Mouse (Mus musculus) spleen, adult 12 weeks (tissue): ENCODE data around the gene Ghr.

Experiments used
- DNase-seq: peaks from one replicate; pipeline ENCODE4 v3.0.0; 2022; ENCODE audit warnings: low spot score

Ghr gene

GRCm38 (mm10) chr15:3445285-3445909 lies 137.9 kb downstream of the Ghr start:
- DNase-seq: no peak

- DNase-seq: no peak
Measured at GRCm38 (mm10) chr15:3444448-3445020, 138.8 kb downstream of the Ghr start.

GRCm38 (mm10) chr15:3441506-3442286 lies 141.6 kb downstream of the Ghr start:
- no peak for DNase-seq

- no peak for DNase-seq
Measured at GRCm38 (mm10) chr15:3437381-3437780, 145.9 kb downstream of the Ghr start.

- no peak for DNase-seq
Measured at GRCm38 (mm10) chr15:3435637-3436036, 147.7 kb downstream of the Ghr start.

DNA sequence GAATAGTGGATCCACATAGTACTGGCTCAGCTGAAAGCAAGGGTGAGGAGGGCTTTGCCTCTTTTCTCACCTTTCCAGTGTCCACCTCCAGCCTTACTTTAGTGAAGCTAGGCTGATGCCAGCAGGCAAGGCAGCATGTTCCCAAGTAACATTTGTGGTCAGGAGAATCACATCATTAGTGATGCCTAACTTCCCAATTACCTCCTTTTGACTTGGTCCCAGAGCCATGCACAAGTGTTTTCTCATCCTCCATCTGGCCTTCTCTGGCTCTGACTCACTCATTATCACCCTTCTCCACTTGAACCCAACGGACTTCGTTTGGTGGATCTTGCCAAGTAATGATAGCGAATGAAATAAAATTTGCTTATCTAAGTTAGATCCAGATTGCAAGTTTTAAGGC lies 148.8 kb downstream of the Ghr start:
- DNase-seq: no peak

- DNase-seq: no peak
Measured at GRCm38 (mm10) chr15:3433281-3433680, 150.0 kb downstream of the Ghr start.

GRCm38 (mm10) chr15:3432823-3433222 lies 150.5 kb downstream of the Ghr start:
- no peak for DNase-seq

- no peak for DNase-seq
Measured at GRCm38 (mm10) chr15:3429417-3429816, 153.9 kb downstream of the Ghr start.

DNA sequence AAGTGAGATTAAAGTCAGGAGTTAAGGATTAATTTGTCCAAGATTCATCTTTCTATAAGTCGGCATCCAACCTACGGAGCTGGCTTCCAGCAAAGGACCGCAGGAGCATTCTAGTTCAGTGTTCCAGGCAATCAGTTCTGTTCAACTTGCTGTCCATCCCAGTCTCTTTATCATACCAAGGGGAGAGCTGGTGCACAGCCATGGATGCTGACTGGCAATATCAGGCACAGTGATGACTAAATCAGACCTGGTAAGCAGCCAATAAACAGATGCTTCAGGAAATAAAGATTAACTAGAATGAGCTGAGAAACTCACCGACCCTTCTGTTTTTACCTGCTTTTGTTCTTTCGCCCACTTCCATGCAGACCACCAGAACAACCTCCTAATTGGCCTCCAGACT lies 154.3 kb downstream of the Ghr start:
- no peak for DNase-seq

DNA sequence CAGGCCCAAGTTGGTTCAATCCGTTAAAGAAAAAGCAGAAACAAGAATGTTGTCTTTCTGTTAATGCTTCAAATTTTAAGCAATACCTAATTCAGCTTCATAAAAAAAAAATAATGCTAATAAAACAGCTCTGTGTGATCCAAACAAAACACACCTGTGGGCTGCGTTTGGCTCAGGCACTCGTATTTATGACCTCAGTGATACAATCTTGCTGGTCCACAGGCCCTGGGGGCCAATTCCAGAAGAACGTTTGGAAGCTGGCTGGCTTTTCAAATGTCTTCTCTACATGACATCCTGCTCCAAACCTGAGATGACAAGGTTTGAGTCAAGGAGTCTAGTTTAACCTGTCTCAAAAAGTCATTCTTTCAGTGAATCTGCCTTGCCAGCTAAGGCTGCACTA lies 156.9 kb downstream of the Ghr start:
- no peak for DNase-seq

GRCm38 (mm10) chr15:3423177-3423576 lies 160.1 kb downstream of the Ghr start:
- DNase-seq: no peak

- DNase-seq: no peak
Measured at GRCm38 (mm10) chr15:3417699-3418098, 165.6 kb downstream of the Ghr start.

DNA sequence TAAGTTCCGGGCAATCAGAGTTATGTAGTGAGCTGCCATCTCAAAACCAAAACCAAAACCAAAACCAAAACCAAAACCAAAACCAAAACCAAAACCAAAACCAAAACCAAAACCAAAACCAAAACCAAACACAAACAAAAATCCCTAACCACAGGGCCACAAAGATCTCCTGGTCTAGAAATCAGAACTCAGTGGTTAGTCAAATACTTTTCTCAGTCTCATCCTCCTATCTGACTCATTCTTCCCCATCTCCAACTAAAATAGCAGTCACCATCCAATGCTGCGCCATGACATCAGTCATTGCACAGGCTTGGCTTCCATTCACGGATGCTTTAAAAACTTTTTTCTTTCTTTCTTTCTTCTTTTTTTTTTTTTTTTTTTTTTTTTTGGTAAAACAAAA lies 170.2 kb downstream of the Ghr start:
- no peak for DNase-seq

- DNase-seq: no peak
Measured at GRCm38 (mm10) chr15:3408478-3408877, 174.8 kb downstream of the Ghr start.

DNA sequence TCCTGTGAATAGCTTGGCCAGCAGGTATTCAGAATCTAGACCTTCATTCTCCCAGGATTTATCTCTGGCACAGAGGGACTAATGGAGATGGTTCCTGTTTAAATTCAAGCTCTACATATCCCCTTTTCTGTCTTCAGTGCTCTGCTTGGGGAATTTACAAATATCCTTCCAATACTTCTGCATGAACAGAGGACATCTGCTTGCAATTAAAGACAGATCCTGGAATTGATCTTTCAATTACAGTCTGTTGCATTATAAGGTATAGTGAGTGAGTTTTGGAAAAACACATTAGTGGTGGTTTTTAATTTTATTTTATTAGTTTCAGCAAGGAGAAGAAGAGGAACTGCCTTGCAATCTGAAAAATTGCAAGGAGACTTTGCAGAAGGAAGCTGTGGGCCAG lies 184.1 kb downstream of the Ghr start:
- DNase-seq: no peak

GRCm38 (mm10) chr15:3397369-3398100 lies 185.8 kb downstream of the Ghr start:
- DNase-seq: no peak

DNA sequence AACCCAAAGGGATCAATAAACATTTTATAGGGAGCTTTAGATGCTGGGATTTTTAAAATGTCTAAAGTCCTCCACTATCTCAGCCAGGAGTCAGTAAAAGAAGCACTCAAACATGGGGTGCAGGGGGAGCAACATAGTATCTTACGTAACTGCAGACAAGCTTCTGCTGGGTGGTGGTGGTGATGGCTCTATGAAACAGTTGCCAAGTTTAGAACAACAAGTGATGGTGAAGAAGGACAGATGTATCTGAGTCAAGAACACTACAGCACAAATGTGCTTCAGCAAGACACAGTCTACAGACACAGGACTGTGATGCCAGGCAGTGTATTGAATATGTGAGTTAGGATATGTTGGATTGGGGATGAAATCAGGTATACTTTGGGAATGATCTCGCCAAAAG lies 187.1 kb downstream of the Ghr start:
- no peak for DNase-seq

DNA sequence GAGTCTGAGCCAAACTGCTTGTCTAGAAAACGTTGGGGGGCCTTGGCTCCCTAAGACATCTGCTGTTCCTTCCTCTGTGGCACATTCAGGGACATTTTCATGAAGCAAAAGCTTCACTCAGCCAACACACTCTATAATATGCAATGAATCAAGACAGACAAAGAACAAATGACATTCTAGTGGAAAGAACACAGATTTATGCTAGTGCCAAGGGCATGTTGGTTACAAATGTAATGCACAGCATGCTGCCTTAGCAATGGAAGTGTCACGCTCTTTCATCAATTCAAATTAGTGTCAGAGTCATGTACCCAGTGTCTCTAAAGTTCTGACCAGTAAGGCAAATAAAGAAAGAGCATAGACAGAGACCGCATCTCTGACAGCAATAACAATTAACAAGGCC lies 187.6 kb downstream of the Ghr start:
- no peak for DNase-seq

GRCm38 (mm10) chr15:3390722-3391121 lies 192.6 kb downstream of the Ghr start:
- no peak for DNase-seq

DNA sequence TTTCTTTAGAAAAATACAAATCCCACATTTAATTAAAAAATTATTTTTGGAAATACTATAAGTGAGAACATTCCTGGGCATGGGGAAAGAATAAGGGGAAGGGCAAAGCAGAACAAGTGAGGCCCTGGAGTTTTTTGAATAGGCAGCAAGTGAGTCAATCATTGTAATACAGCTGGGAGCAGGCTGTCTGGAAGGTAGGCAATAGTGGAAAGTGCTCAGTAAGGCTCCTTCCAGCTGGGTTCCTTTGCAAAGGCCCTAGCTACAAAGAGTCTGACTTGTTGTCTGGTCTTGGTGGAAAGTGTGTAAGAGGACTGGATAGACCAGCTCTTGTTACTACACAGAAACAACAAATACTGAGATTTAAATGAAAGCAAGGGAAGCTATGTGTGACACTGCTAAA lies 194.3 kb downstream of the Ghr start:
- no peak for DNase-seq

DNA sequence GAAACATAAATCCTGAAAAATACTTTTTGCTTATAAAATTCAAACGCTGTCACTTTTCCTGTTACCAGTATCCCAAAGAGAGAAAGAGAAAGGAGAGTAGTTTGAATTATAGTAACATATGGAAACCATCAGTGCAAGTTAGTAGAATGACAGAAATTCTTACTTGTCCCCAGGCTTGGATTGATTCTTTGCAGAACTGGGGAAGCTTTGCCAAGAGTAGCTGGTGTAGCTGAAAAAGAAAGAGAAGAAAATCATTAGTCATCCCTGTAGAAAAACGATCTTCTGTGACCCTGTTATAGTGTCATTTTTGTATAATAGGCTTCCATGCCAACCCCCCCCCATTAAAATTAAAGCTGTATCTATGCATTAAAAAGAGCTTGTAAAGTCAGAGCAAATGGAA lies 194.8 kb downstream of the Ghr start:
- no peak for DNase-seq

DNA sequence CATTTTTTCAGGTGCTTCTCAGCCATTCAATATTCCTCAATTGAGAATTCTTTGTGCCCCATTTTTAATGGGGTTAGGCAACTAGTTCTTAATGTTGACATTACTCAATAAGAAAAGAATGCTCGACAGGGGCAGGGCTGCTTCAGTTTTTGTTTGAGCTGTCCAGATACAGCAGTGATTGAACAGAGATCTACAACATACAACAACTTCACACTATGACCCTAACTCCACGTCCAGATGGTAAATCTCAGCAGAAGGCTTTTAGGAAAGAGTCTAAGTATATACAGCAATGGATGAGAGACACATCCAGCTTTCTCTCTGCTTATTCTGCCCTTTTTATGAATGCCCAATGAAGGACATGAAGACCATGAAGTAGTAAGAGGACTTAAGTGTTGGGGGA lies 199.5 kb downstream of the Ghr start:
- no peak for DNase-seq
